Mouse (Mus musculus): ENCODE measurements at regions not wholly inside any gene's neighbourhood (a gene's known extent, or its start where the extent isn't known, plus 50 kb on each side); places are given as distances from the start of the nearest gene placed in this dataset.

DNA sequence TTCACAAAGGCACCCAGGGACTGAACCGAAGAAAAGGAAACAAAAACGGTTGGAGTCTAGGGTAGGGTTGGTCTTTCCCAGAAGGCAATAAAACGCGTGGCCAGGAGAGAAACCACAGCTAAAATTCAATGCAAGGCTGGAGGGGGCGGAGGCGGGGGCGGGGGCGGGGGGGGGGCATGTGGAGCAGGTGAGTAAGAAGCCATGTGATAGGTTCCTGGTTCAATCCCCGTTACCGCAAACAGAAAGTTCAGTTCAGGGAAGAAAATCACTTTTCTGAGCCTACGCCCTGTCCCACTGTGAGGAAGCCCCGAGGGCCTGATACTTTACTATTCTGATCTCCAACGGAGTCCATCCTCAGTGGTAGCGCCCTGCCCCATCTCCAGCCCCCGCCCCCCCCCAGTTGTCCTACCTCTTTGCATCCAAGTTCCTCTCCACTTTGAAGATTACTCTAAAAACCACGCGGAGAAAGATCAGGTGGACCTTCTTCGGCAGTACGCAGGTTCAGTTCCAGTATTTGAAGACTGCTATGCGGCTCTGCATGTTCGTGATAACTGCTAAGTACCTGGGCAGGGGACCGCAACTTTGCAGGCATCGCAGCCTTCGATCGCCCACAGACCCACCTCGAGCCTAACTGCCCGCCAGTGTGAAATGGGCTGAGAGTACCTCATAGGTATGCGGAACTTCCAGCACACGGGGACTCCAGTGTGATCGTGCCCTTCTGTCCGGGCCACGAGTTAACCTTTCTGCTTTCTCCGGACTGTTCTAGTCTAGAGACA is 577.7 kb upstream of the Gm10131 start:
- TF ChIP-seq CTCF (IDR thresholded peaks at IDR 0.05; ENCODE audit: control insufficient read depth, insufficient read depth, insufficient read length) (no peak), USF1 (IDR thresholded peaks at IDR 0.05; ENCODE audit: low read depth) (no peak), MYOG (IDR thresholded peaks at IDR 0.05; ENCODE audit: control insufficient read depth, extremely low read depth, insufficient read length) (no peak), MAX (IDR thresholded peaks at IDR 0.05) (no peak), CEBPB (IDR thresholded peaks at IDR 0.05; ENCODE audit: low read depth) (no peak), FOSL1 (IDR thresholded peaks at IDR 0.05; ENCODE audit: insufficient read depth, low read length, poor library complexity, severe bottlenecking) (no peak)

Measured in C2C12 (cell line).